ENCODE assay signal across 18 mouse cellular contexts in genomic region chr11:72987234-72987633, GRCm38 (mm10). TPM values are rescaled to one million over a fixed set of nuclear protein-coding genes. Genes with fewer than 3 reads are reported as not detected.
DNase-seq lines count a peak whose midpoint lies in the region; ATAC-seq and TF ChIP-seq lines count a peak whose summit lies in the region.
"Had no signal": no experiment of that assay in that cellular context is flagged by ENCODE, and none has a peak within 500 bp of the region (broad histone marks: within the 10 kb centered on the region; RNA-seq: fewer than 3 reads in every experiment).

No protein-coding gene starts in this region.

- TF ChIP-seq EP300 in heart, adult 2 months (IDR thresholded peaks at IDR 0.05; ENCODE audit: insufficient read depth, low read depth, low read length) = no peak
- no peak for TF ChIP-seq EP300 in MEL (IDR thresholded peaks at IDR 0.05; ENCODE audit: low read depth in 1 of 2, low read length in 2 of 2)

- ATAC-seq in kidney, postnatal 0 days (replicated peaks; ENCODE audit: low FRiP score, low read depth) = no peak
- no peak for ATAC-seq in kidney, embryonic 15.5 days (replicated peaks; ENCODE audit: low FRiP score)
- ATAC-seq: forebrain, embryonic 13.5 days; forebrain, postnatal 0 days; hindbrain, postnatal 0 days had no signal

- no peak overlapping the region for H3K9ac ChIP-seq in heart, adult 2 months (ENCODE audit: low read depth, low read length)
- H3K9ac ChIP-seq in kidney, postnatal 0 days (ENCODE audit: low read depth, low read length) = no peak overlapping the region
- no peak overlapping the region for H3K9ac ChIP-seq in kidney, embryonic 15.5 days
- no peak overlapping the region for H3K9ac ChIP-seq in MEL (ENCODE audit: control insufficient read depth, low read depth, low read length, poor library complexity, severe bottlenecking)
- H3K9ac ChIP-seq: forebrain, embryonic 13.5 days; forebrain, postnatal 0 days; hindbrain, embryonic 13.5 days had no signal

- intact Hi-C loops in heart, adult 2 months (cut with DNase I) = no loop called here
- intact Hi-C loops in heart, postnatal 25 days (cut with DNase I) = loop anchor here (2.0 kb wide), 1 partner anchor 24 kb away; no protein-coding TSS in a partner anchor

- peak overlapping the region; percentile 33; the same call in 1 of the 2 replicates for H3K27ac ChIP-seq in heart, adult 2 months
- no peak overlapping the region for H3K27ac ChIP-seq in kidney, postnatal 0 days
- no peak overlapping the region for H3K27ac ChIP-seq in kidney, embryonic 15.5 days
- H3K27ac ChIP-seq in MEL (ENCODE audit: control insufficient read depth, low read depth, low read length) = peak overlapping the region; percentile 47
- no peak overlapping the region for H3K27ac ChIP-seq in limb, embryonic 10.5 days
- H3K27ac ChIP-seq: forebrain, embryonic 13.5 days; hindbrain, embryonic 13.5 days; hindbrain, postnatal 0 days had no signal

- no peak for TF ChIP-seq CTCF in heart, adult 2 months (IDR thresholded peaks at IDR 0.05)
- TF ChIP-seq CTCF in kidney, postnatal 0 days (IDR thresholded peaks at IDR 0.05; ENCODE audit: low read depth) = no peak
- TF ChIP-seq CTCF in MEL (IDR thresholded peaks at IDR 0.05 in 2 of 3, conservative IDR thresholded peaks at IDR 0.05 in 1 of 3; ENCODE audit: control insufficient read depth in 1 of 3, insufficient read depth in 1 of 3, low read depth in 2 of 3, low read length in 3 of 3, poor library complexity in 1 of 3, severe bottlenecking in 1 of 3) = no peak

- no peak for TF ChIP-seq POLR2A in heart, adult 2 months (IDR thresholded peaks at IDR 0.05; ENCODE audit: insufficient read depth, low read depth, low read length)
- TF ChIP-seq POLR2A in MEL (IDR thresholded peaks at IDR 0.05; ENCODE audit: control insufficient read depth in 1 of 2, insufficient read depth in 1 of 2, low read depth in 1 of 2, low read length in 2 of 2, poor library complexity in 1 of 2) = no peak

- 42% methylated on average over 5 of the region's 5 CpGs for WGBS in heart, adult 2 months
- WGBS in kidney, postnatal 0 days = 57% methylated on average over 5 of the region's 5 CpGs
- 57% methylated on average over 5 of the region's 5 CpGs for WGBS in kidney, embryonic 15.5 days
- WGBS in limb, embryonic 10.5 days = 78% methylated on average over 5 of the region's 5 CpGs

- H3K36me3 ChIP-seq in heart, adult 2 months (ENCODE audit: control insufficient read depth, insufficient read depth, low read length) = no peaks in the 10 kb centered on the region
- H3K36me3 ChIP-seq in kidney, postnatal 0 days (ENCODE audit: insufficient read depth, low read length) = no peaks in the 10 kb centered on the region
- H3K36me3 ChIP-seq in kidney, embryonic 15.5 days = no peaks in the 10 kb centered on the region
- peaks cover 0 to 24% of the 10 kb centered on the region in 2 experiments; a peak in 2 of 4 replicates for H3K36me3 ChIP-seq in MEL (ENCODE audit: control insufficient read depth in 1 of 2, insufficient read depth in 2 of 2, low read length in 2 of 2)
- peaks cover 36% of the 10 kb centered on the region for H3K36me3 ChIP-seq in splenic B cell, adult 2 months (ENCODE audit: control insufficient read depth, insufficient read depth, low read length, poor library complexity, severe bottlenecking)
- no peaks in the 10 kb centered on the region for H3K36me3 ChIP-seq in limb, embryonic 10.5 days
- H3K36me3 ChIP-seq: hindbrain, embryonic 13.5 days had no signal

- no peak for TF ChIP-seq RAD21 in MEL (IDR thresholded peaks at IDR 0.05; ENCODE audit: low read depth, low read length)

- no peak overlapping the region for H3K4me3 ChIP-seq in heart, adult 2 months
- no peak overlapping the region for H3K4me3 ChIP-seq in kidney, postnatal 0 days (replicated peaks; ENCODE audit: low read depth, low read length)
- H3K4me3 ChIP-seq in kidney, embryonic 15.5 days (replicated peaks) = no peak overlapping the region
- no peak overlapping the region for H3K4me3 ChIP-seq in MEL (ENCODE audit: control insufficient read depth in 1 of 2, insufficient read depth in 1 of 2, low read depth in 2 of 2, low read length in 2 of 2)
- no peak overlapping the region for H3K4me3 ChIP-seq in limb, embryonic 10.5 days
- H3K4me3 ChIP-seq: forebrain, embryonic 13.5 days; hindbrain, embryonic 13.5 days had no signal

- H3K4me2 ChIP-seq in kidney, postnatal 0 days (ENCODE audit: low read length) = no peak overlapping the region
- no peak overlapping the region for H3K4me2 ChIP-seq in kidney, embryonic 15.5 days
- H3K4me2 ChIP-seq: forebrain, embryonic 13.5 days; hindbrain, embryonic 13.5 days had no signal

- DNase-seq in heart, adult 2 months = no peak
- DNase-seq in heart, postnatal 25 days (ENCODE audit: low spot score) = no peak
- DNase-seq in kidney, postnatal 0 days (ENCODE audit: low spot score) = peak; percentile 31
- DNase-seq in MEL (ENCODE audit: low read depth, low spot score) = peak; percentile 60
- peak; percentile 50 for DNase-seq in splenic B cell, adult 2 months (ENCODE audit: low read depth, low spot score)
- no peak for DNase-seq in limb, embryonic 10.5 days (ENCODE audit: low spot score)
- DNase-seq: adrenal gland, postnatal 10 days; cerebellum, adult 11-12 months; cerebellum, adult 9-10 months; cerebellum, postnatal 25 days; forebrain, postnatal 0 days; gastrocnemius, postnatal 36 days; kidney, adult 11 months had no signal

- H3K79me2 ChIP-seq in heart, adult 2 months (replicated peaks; ENCODE audit: control insufficient read depth, insufficient read depth, low read length) = no peaks in the 10 kb centered on the region
- H3K79me2 ChIP-seq in MEL (ENCODE audit: control insufficient read depth, insufficient read depth, low read length, poor library complexity) = no peaks in the 10 kb centered on the region

- H3K4me1 ChIP-seq in heart, adult 2 months (ENCODE audit: control insufficient read depth, insufficient read depth, low read length) = peaks cover 7% of the 10 kb centered on the region
- peaks cover 17% of the 10 kb centered on the region for H3K4me1 ChIP-seq in kidney, postnatal 0 days (replicated peaks; ENCODE audit: insufficient read depth, low read length)
- H3K4me1 ChIP-seq in kidney, embryonic 15.5 days = peaks cover 28% of the 10 kb centered on the region
- H3K4me1 ChIP-seq in MEL (ENCODE audit: control insufficient read depth in 1 of 2, insufficient read depth in 2 of 2, low read length in 2 of 2) = peaks cover 18 to 29% of the 10 kb centered on the region in 2 experiments
- H3K4me1 ChIP-seq in limb, embryonic 10.5 days = peaks cover 16% of the 10 kb centered on the region
- H3K4me1 ChIP-seq: forebrain, embryonic 13.5 days; hindbrain, embryonic 13.5 days had no signal

- no peaks in the 10 kb centered on the region for H3K9me3 ChIP-seq in kidney, postnatal 0 days (replicated peaks; ENCODE audit: low read length)
- no peaks in the 10 kb centered on the region for H3K9me3 ChIP-seq in kidney, embryonic 15.5 days (replicated peaks)
- H3K9me3 ChIP-seq in MEL (replicated peaks; ENCODE audit: insufficient read depth, low read length) = no peaks in the 10 kb centered on the region
- no peaks in the 10 kb centered on the region for H3K9me3 ChIP-seq in limb, embryonic 10.5 days (replicated peaks)
- H3K9me3 ChIP-seq: forebrain, embryonic 13.5 days; G1E; hindbrain, embryonic 13.5 days had no signal

- H3K27me3 ChIP-seq in heart, adult 2 months (ENCODE audit: control insufficient read depth, insufficient read depth, low read length) = no peaks in the 10 kb centered on the region
- no peaks in the 10 kb centered on the region for H3K27me3 ChIP-seq in kidney, postnatal 0 days (ENCODE audit: insufficient read depth, low read length)
- no peaks in the 10 kb centered on the region for H3K27me3 ChIP-seq in kidney, embryonic 15.5 days
- H3K27me3 ChIP-seq in MEL (ENCODE audit: control insufficient read depth in 1 of 2, insufficient read depth in 2 of 2, low read length in 2 of 2) = no peaks in the 10 kb centered on the region
- no peaks in the 10 kb centered on the region for H3K27me3 ChIP-seq in splenic B cell, adult 2 months (ENCODE audit: control insufficient read depth, insufficient read depth, low read length, poor library complexity, severe bottlenecking)
- no peaks in the 10 kb centered on the region for H3K27me3 ChIP-seq in limb, embryonic 10.5 days (ENCODE audit: low read depth, poor library complexity, severe bottlenecking)
- H3K27me3 ChIP-seq: forebrain, embryonic 13.5 days; hindbrain, embryonic 13.5 days had no signal

RNA-seq across cellular contexts. Expression of gene P2rx1, which starts 11.7 kb away (rescaled TPM):
- total RNA-seq in heart, adult 2 months (2021) = under 1 TPM; 0.21 to 0.86 TPM
- polyA plus RNA-seq in heart, adult 2 months (2012; rRNA removed) = 0.76 and 0.91 TPM in 2 replicates
- under 1 TPM; 0.29 to 0.50 TPM for total RNA-seq in heart, postnatal 25 days (2021)
- 2.4 and 2.6 TPM in 2 replicates for polyA plus RNA-seq in kidney, postnatal 0 days (2015; fragmentation: Nextera tagmentation; extraction: Ambion mirVana)
- polyA plus RNA-seq in kidney, embryonic 15.5 days (2015; fragmentation: Nextera tagmentation; extraction: Ambion mirVana) = 1.6 and 1.7 TPM in 2 replicates
- 3.0 and 3.1 TPM in 2 replicates for total RNA-seq in MEL (2012; rRNA removed)
- polyA plus RNA-seq in MEL (2012; ENCODE audit: insufficient read depth in 1 of 2, insufficient read length in 2 of 2, low read depth in 1 of 2, low replicate concordance in 2 of 2, missing spikeins in 1 of 2) = 1 to 10 TPM in 1 of 2 experiments, not detected in 1; 8.1 TPM
- 0.68 and 0.84 TPM in 2 replicates for polyA plus RNA-seq in limb, embryonic 10.5 days (2016; fragmentation: Nextera tagmentation; extraction: Ambion mirVana)

RNA-seq across cellular contexts. Expression of gene Atp2a3, which starts 26.3 kb away (rescaled TPM):
- total RNA-seq in heart, adult 2 months (2021) = 10 to 100 TPM; 10.9 to 14.5 TPM
- polyA plus RNA-seq in heart, adult 2 months (2012; rRNA removed) = 15.9 and 17.3 TPM in 2 replicates
- 10 to 100 TPM; 11.5 to 12.2 TPM for total RNA-seq in heart, postnatal 25 days (2021)
- polyA plus RNA-seq in kidney, postnatal 0 days (2015; fragmentation: Nextera tagmentation; extraction: Ambion mirVana) = 9.9 and 10.0 TPM in 2 replicates
- polyA plus RNA-seq in kidney, embryonic 15.5 days (2015; fragmentation: Nextera tagmentation; extraction: Ambion mirVana) = 4.2 and 5.7 TPM in 2 replicates
- 10.7 and 16.4 TPM in 2 replicates for total RNA-seq in MEL (2012; rRNA removed)
- 10 to 100 TPM in 1 of 2 experiments, not detected in 1; 49.9 TPM for polyA plus RNA-seq in MEL (2012; ENCODE audit: insufficient read depth in 1 of 2, insufficient read length in 2 of 2, low read depth in 1 of 2, low replicate concordance in 2 of 2, missing spikeins in 1 of 2)
- polyA plus RNA-seq in limb, embryonic 10.5 days (2016; fragmentation: Nextera tagmentation; extraction: Ambion mirVana) = 1.0 and 1.5 TPM in 2 replicates

RNA-seq across cellular contexts. Expression of gene Camkk1, which starts 31.6 kb away (rescaled TPM):
- total RNA-seq in heart, adult 2 months (2021) = 1 to 10 TPM in 1 of 2 experiments, under 1 TPM in 1; 0.63 to 1.2 TPM
- 1.7 and 1.8 TPM in 2 replicates for polyA plus RNA-seq in heart, adult 2 months (2012; rRNA removed)
- total RNA-seq in heart, postnatal 25 days (2021) = 1 to 10 TPM in 1 of 2 experiments, under 1 TPM in 1; 0.95 to 1.2 TPM
- polyA plus RNA-seq in kidney, postnatal 0 days (2015; fragmentation: Nextera tagmentation; extraction: Ambion mirVana) = 4.3 and 5.4 TPM in 2 replicates
- polyA plus RNA-seq in kidney, embryonic 15.5 days (2015; fragmentation: Nextera tagmentation; extraction: Ambion mirVana) = 6.7 and 9.2 TPM in 2 replicates
- total RNA-seq in MEL (2012; rRNA removed) = 5.3 and 5.8 TPM in 2 replicates
- polyA plus RNA-seq in MEL (2012; ENCODE audit: insufficient read depth in 1 of 2, insufficient read length in 2 of 2, low read depth in 1 of 2, low replicate concordance in 2 of 2, missing spikeins in 1 of 2) = 1 to 10 TPM in 1 of 2 experiments, not detected in 1; 6.6 TPM
- polyA plus RNA-seq in limb, embryonic 10.5 days (2016; fragmentation: Nextera tagmentation; extraction: Ambion mirVana) = 3.6 and 6.3 TPM in 2 replicates

Comparison
In these comparisons a context has a peak if more than half of its experiments do, and no peak if none do; other contexts are left out.
1. DNase-seq: peak in kidney, postnatal 0 days (single experiment), MEL (single experiment) and splenic B cell, adult 2 months (single experiment); none in heart, adult 2 months (0 of 2), heart, postnatal 25 days (single experiment) and limb, embryonic 10.5 days (single experiment).
2. H3K27ac ChIP-seq: peak in heart, adult 2 months (single experiment) and MEL (single experiment); none in kidney, postnatal 0 days (single experiment), kidney, embryonic 15.5 days (single experiment) and limb, embryonic 10.5 days (single experiment).